Mouse (Mus musculus) MEL (cell line): ENCODE data around the gene Zfp51. TPM values are rescaled to one million over a fixed set of nuclear protein-coding genes. Genes with fewer than 3 reads are reported as not detected.
A peak's percentile ranks its signal among the peaks of the same experiment; 100 is the strongest.
"Not testable (repeated sequence)": the region's sequence is repeated elsewhere in the genome, so short reads cannot be mapped to it uniquely, and the experiment has no call there.

Experiments used
- DNase-seq: peaks from one replicate; pipeline ENCODE4 v3.0.0; 2011; ENCODE audit warnings: low read depth, low spot score
- H3K27ac ChIP-seq: 2 replicates; pipeline ENCODE4 v1.5.1; 2012; ENCODE audit warnings: low read depth, mild to moderate bottlenecking, control low read depth, low read length, moderate library complexity; ENCODE audit not compliant: control insufficient read depth
- H3K27me3 ChIP-seq, 2 experiments: fragments of 150-350 bp in 1 of 2; sonication (generic) in 1 of 2; 2 replicates each; pipeline ENCODE4 v1.6.1; 2012; ENCODE audit warnings: low read length in 2 of 2, mild to moderate bottlenecking in 2 of 2, improper control_type of control experiment in 1 of 2, moderate library complexity in 1 of 2; ENCODE audit not compliant: insufficient read depth in 2 of 2, control insufficient read depth in 1 of 2
- H3K36me3 ChIP-seq, 2 experiments: 2 replicates each; pipeline ENCODE4 v1.6.1; 2012 to 2014; ENCODE audit warnings: low read length in 2 of 2, improper control_type of control experiment in 1 of 2, inconsistent platforms in 1 of 2, mild to moderate bottlenecking in 1 of 2; ENCODE audit not compliant: insufficient read depth in 2 of 2, control insufficient read depth in 1 of 2
- H3K4me1 ChIP-seq, 2 experiments: fragments of 150-350 bp in 1 of 2; sonication (generic) in 1 of 2; 2 replicates each; pipeline ENCODE4 v1.6.1; 2012; ENCODE audit warnings: low read length in 2 of 2, improper control_type of control experiment in 1 of 2, mild to moderate bottlenecking in 1 of 2; ENCODE audit not compliant: insufficient read depth in 2 of 2, control insufficient read depth in 1 of 2
- H3K4me3 ChIP-seq, 2 experiments: fragments of 150-350 bp in 1 of 2; sonication (generic) in 1 of 2; 2 replicates each; pipeline ENCODE4 v1.5.1; 2012; ENCODE audit warnings: low read depth in 2 of 2, low read length in 2 of 2, mild to moderate bottlenecking in 2 of 2, moderate library complexity in 2 of 2, control low read depth in 1 of 2, improper control_type of control experiment in 1 of 2; ENCODE audit not compliant: control insufficient read depth in 1 of 2, insufficient read depth in 1 of 2
- H3K79me2 ChIP-seq: 2 replicates; pipeline ENCODE4 v1.6.1; 2012; ENCODE audit warnings: mild to moderate bottlenecking, low read length, moderate library complexity; ENCODE audit not compliant: control insufficient read depth, poor library complexity, insufficient read depth
- H3K9ac ChIP-seq: 2 replicates; pipeline ENCODE4 v1.6.1; 2012; ENCODE audit warnings: low read depth, mild to moderate bottlenecking, control low read depth, low read length, moderate library complexity; ENCODE audit not compliant: control insufficient read depth, poor library complexity, severe bottlenecking
- H3K9me3 ChIP-seq: fragments of 150-350 bp; sonication (generic); replicated peaks from 2 replicates; pipeline ENCODE4 v1.6.1; 2012; ENCODE audit warnings: mild to moderate bottlenecking, low read length, improper control_type of control experiment, moderate library complexity; ENCODE audit not compliant: insufficient read depth
- BHLHE40 ChIP-seq: IDR thresholded peaks from 2 replicates; pipeline ENCODE4 v1.6.1; 2012; ENCODE audit warnings: low read depth, mild to moderate bottlenecking, inconsistent platforms, low read length, improper control_type of control experiment, borderline replicate concordance
- CHD1 ChIP-seq: IDR thresholded peaks from 2 replicates; pipeline ENCODE4 v1.6.1; 2012; ENCODE audit warnings: low read depth, mild to moderate bottlenecking, inconsistent platforms, low read length, improper control_type of control experiment
- CHD2 ChIP-seq: IDR thresholded peaks from 2 replicates; pipeline ENCODE4 v1.6.1; 2011; ENCODE audit warnings: low read length, improper control_type of control experiment
- CTCF ChIP-seq, 3 experiments: IDR thresholded peaks in 2 of 3; conservative IDR thresholded peaks in 1 of 3; 2 replicates each; pipeline ENCODE4 v1.5.1; 2011 to 2012; ENCODE audit warnings: low read length in 3 of 3, low read depth in 2 of 3, mild to moderate bottlenecking in 2 of 3, improper control_type of control experiment in 1 of 3, inconsistent platforms in 1 of 3, mixed read lengths in 1 of 3, moderate library complexity in 1 of 3; ENCODE audit not compliant: control insufficient read depth in 1 of 3, insufficient read depth in 1 of 3, poor library complexity in 1 of 3, severe bottlenecking in 1 of 3
- EP300 ChIP-seq, 2 experiments: IDR thresholded peaks; 2 replicates each; pipeline ENCODE4 v1.6.1; 2011; ENCODE audit warnings: improper control_type of control experiment in 2 of 2, low read length in 2 of 2, low read depth in 1 of 2, mild to moderate bottlenecking in 1 of 2
- ETS1 ChIP-seq: IDR thresholded peaks from 2 replicates; pipeline ENCODE4 v1.6.1; 2012; ENCODE audit warnings: low read depth, mild to moderate bottlenecking, inconsistent platforms, low read length, improper control_type of control experiment, moderate library complexity
- GABPA ChIP-seq: IDR thresholded peaks from 2 replicates; pipeline ENCODE4 v1.6.1; 2012; ENCODE audit warnings: low read depth, mild to moderate bottlenecking, inconsistent platforms, low read length, improper control_type of control experiment, moderate library complexity
- GATA1 ChIP-seq: IDR thresholded peaks from 2 replicates; pipeline ENCODE4 v1.6.1; 2011; ENCODE audit warnings: low read depth, low read length, improper control_type of control experiment
- MXI1 ChIP-seq: IDR thresholded peaks from 2 replicates; pipeline ENCODE4 v1.6.1; 2011; ENCODE audit warnings: mild to moderate bottlenecking, low read depth, low read length, improper control_type of control experiment
- MYB ChIP-seq: IDR thresholded peaks from 2 replicates; pipeline ENCODE4 v1.6.1; 2011; ENCODE audit warnings: mild to moderate bottlenecking, low read depth, low read length, improper control_type of control experiment
- NELFE ChIP-seq: IDR thresholded peaks from 2 replicates; pipeline ENCODE4 v1.6.1; 2011; ENCODE audit warnings: low read depth, low read length, improper control_type of control experiment
- NRF1 ChIP-seq: IDR thresholded peaks from 2 replicates; pipeline ENCODE4 v1.6.1; 2014; ENCODE audit warnings: low read depth, mild to moderate bottlenecking, inconsistent platforms, low read length, improper control_type of control experiment, moderate library complexity; ENCODE audit not compliant: poor library complexity, insufficient read depth, severe bottlenecking
- POLR2AphosphoS5 ChIP-seq: IDR thresholded peaks from 2 replicates; pipeline ENCODE4 v1.6.1; 2012; ENCODE audit warnings: low read depth, borderline replicate concordance, mild to moderate bottlenecking, inconsistent platforms, low read length, moderate library complexity, mixed read lengths
- RCOR1 ChIP-seq: IDR thresholded peaks from 2 replicates; pipeline ENCODE4 v1.6.1; 2012; ENCODE audit warnings: low read depth, mild to moderate bottlenecking, inconsistent platforms, low read length, improper control_type of control experiment
- SIN3A ChIP-seq: IDR thresholded peaks from 2 replicates; pipeline ENCODE4 v1.6.1; 2012; ENCODE audit warnings: low read length, improper control_type of control experiment, inconsistent platforms
- SMC3 ChIP-seq: IDR thresholded peaks from 2 replicates; pipeline ENCODE4 v1.6.1; 2011; ENCODE audit warnings: low read depth, low read length, improper control_type of control experiment
- TAL1 ChIP-seq: IDR thresholded peaks from 2 replicates; pipeline ENCODE4 v1.6.1; 2012; ENCODE audit warnings: mild to moderate bottlenecking, inconsistent platforms, low read length, moderate library complexity, mixed read lengths
- TCF12 ChIP-seq: IDR thresholded peaks from 2 replicates; pipeline ENCODE4 v1.6.1; 2014; ENCODE audit warnings: low read depth, mild to moderate bottlenecking, inconsistent platforms, low read length, improper control_type of control experiment, moderate library complexity
- ZC3H11A ChIP-seq: IDR thresholded peaks from 2 replicates; pipeline ENCODE4 v1.6.1; 2012; ENCODE audit warnings: low read depth, mild to moderate bottlenecking, inconsistent platforms, low read length, improper control_type of control experiment
- ZKSCAN1 ChIP-seq: IDR thresholded peaks from 2 replicates; pipeline ENCODE4 v1.6.1; 2012; ENCODE audit warnings: low read depth, mild to moderate bottlenecking, inconsistent platforms, low read length, improper control_type of control experiment, moderate library complexity
- ZNF384 ChIP-seq: IDR thresholded peaks from 2 replicates; pipeline ENCODE4 v1.6.1; 2012; ENCODE audit warnings: low read depth, mild to moderate bottlenecking, inconsistent platforms, low read length, improper control_type of control experiment
- polyA plus RNA-seq, 2 experiments: library from polyadenylated mRNA; stranded (reverse) in 1 of 2; unstranded in 1 of 2; fragments of >175 nt in 1 of 2; fragments of >200 nt in 1 of 2; gene quantifications; 2 replicates each; pipeline versions ENCODE4 v1.2.1 to v1.2.4; 2012; ENCODE audit warnings: low replicate concordance in 2 of 2, low read depth in 1 of 2; ENCODE audit not compliant: insufficient read length in 2 of 2, insufficient read depth in 1 of 2, missing spikeins in 1 of 2
- total RNA-seq: library from RNA; depleted of rRNA; stranded (reverse); fragments of 300-350 nt; gene quantifications from 2 replicates; pipeline ENCODE4 v1.2.3, GENCODE M21; 2012

Zfp51 gene
- total and polyA plus RNA-seq, 3 experiments, result 3.5 to 5.5 TPM; not detected in 1

- Histone ChIP-seq H3K9ac (no peak overlapping the region), H3K27ac (0 out of 2 replicates have a peak overlapping the region, but pooled peaks have one; percentile 37)
- TF ChIP-seq ETS1 (peak; percentile 53; the same call in 1 of the 2 replicates), TCF12 (peak; percentile 82), CHD2 (no peak), ZNF384 (no peak), ZC3H11A (no peak), TAL1 (peak; percentile 88), GATA1 (peak; percentile 90), NRF1 (no peak), NELFE (no peak), MXI1 (no peak), SIN3A (0 out of 2 replicates have a peak, but pooled peaks have one; percentile 27), BHLHE40 (no peak), RCOR1 (no peak; the same call in none of the 2 replicates), EP300 (IDR thresholded peaks at IDR 0.05; ENCODE audit: low read depth in 1 of 2, low read length in 2 of 2) (peak; percentile 72 to 85), GABPA (no peak)
- TF ChIP-seq, all 39 proteins: peak for 6
- Histone ChIP-seq H3K36me3 (peaks cover 0 to 17% of the 10 kb centered on the region in 2 experiments; a peak in 2 of 4 replicates), H3K4me1 (peaks cover 10 to 19% of the 10 kb centered on the region in 2 experiments), H3K4me3 (peak overlapping the region in 1 of 2 experiments; percentile 58; a peak in 1 of 4 replicates), H3K9me3 (no peaks in the 10 kb centered on the region), H3K27me3 (no peaks in the 10 kb centered on the region), H3K79me2 (no peaks in the 10 kb centered on the region)
- DNase-seq, result peak; percentile 52
Observed at GRCm38 (mm10) chr17:21472653-21473307, 22.6 kb downstream of the Zfp51 start.

- Histone ChIP-seq H3K27ac (no peak overlapping the region), H3K9me3 (no peaks in the 10 kb centered on the region)
Observed at GRCm38 (mm10) chr17:21473362-21474190, 23.4 kb downstream of the Zfp51 start.

DNA sequence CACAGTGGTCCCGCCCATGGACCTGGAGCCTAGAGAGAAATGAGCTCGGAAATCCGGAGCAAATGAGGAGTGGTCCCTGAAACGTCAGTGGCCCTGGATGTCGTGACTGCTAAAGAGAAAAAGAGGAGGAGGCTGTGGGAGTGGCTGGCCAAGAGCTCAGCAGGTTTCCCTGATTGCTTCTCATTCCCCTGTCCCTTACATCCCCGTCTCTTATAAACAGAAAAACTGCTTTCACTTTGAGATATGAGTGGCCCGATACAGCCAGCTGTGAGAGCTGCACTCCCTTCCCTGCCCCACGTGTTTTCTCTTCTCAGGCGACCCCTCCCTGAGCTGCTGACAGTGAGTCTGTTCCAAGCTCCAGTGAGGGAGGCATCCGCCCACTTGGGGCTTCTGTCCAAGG is 24.6 kb downstream of the Zfp51 start:
- not testable (repeated sequence) for DNase-seq, H3K9me3 ChIP-seq, H3K27me3 ChIP-seq, H3K79me2 ChIP-seq, H3K27ac ChIP-seq, H3K9ac ChIP-seq, H3K4me3 ChIP-seq
- peaks cover 0 to 17% of the 10 kb centered on the region in 2 experiments; a peak in 2 of 4 replicates for H3K36me3 ChIP-seq
- peaks cover 10 to 19% of the 10 kb centered on the region in 2 experiments for H3K4me1 ChIP-seq

More at GRCm38 (mm10) chr17:21473362-21474190, 23.4 kb downstream of the Zfp51 start:
- Histone ChIP-seq H3K79me2 (no peaks in the 10 kb centered on the region), H3K27me3 (no peaks in the 10 kb centered on the region), H3K36me3 (peaks cover 0 to 17% of the 10 kb centered on the region in 2 experiments; a peak in 2 of 4 replicates), H3K4me3 (peak overlapping the region; percentile 26 to 58), H3K4me1 (peaks cover 10 to 19% of the 10 kb centered on the region in 2 experiments), H3K9ac (0 out of 2 replicates have a peak overlapping the region, but pooled peaks have one; percentile 4)
- peak; percentile 23 for DNase-seq
- TF ChIP-seq GABPA (no peak), CHD1 (no peak), SMC3 (no peak), CTCF (IDR thresholded peaks at IDR 0.05 in 2 of 3, conservative IDR thresholded peaks at IDR 0.05 in 1 of 3; ENCODE audit: control insufficient read depth in 1 of 3, insufficient read depth in 1 of 3, low read depth in 2 of 3, low read length in 3 of 3, poor library complexity in 1 of 3, severe bottlenecking in 1 of 3) (peak in 1 of 3 experiments; percentile 9; a peak in 1 of 6 replicates), TAL1 (0 out of 2 replicates have a peak, but pooled peaks have one; percentile 10), POLR2AphosphoS5 (no peak), ZKSCAN1 (no peak), MYB (no peak), NRF1 (no peak)
